Comparison of ENCODE assay signal across 34 mouse cellular contexts in the genomic region with DNA sequence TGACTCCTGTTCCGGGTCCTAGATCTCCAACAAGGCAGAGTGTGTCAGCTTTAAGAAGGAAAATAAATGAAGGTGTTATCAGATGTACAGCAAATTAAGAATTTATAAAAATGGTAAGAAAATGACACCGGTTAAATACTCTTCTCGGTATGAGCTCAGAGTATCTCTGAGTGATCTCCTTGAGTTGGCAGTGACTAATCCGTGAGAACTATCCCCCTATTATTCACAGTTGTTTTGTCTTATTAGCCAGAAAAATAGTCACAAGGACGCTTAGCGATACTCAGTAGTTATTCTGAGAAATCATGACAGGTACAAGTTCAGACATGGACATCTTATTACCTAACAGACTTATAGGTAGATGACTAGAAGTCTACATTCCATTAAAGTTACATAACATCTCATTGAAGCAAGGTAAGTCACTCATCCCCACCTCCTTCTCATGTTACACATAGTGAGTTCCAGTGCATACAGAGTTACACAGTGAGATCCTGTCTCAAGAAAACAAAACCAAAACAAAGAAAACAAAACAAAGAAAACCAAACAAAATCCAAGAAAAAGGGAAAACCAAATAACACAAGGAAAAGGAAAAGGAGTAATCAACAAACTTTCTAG. TPM values are rescaled to one million over a fixed set of nuclear protein-coding genes. Genes with fewer than 3 reads are reported as not detected.
"Had no signal": no experiment of that assay in that cellular context is flagged by ENCODE, and none has a peak within 500 bp of the region (broad histone marks: within the 10 kb centered on the region; RNA-seq: fewer than 3 reads in every experiment).

Gene Ifi202b (minus strand): TSS at position 51 of the 612 bp plus-strand sequence.

RNA-seq across cellular contexts. Expression of gene Ifi202b, which starts in this region (rescaled TPM):
- total RNA-seq: left cerebral cortex, adult 8-10 months; left cerebral cortex, postnatal 10 days; left cerebral cortex, postnatal 14 days; left cerebral cortex, postnatal 25 days; left cerebral cortex, postnatal 36 days; left cerebral cortex, postnatal 4 days; liver, adult 2 months; megakaryocyte progenitor cell, adult 5-6 weeks; megakaryocyte, adult 5-6 weeks; midbrain, postnatal 0 days; monocyte, adult 5-6 weeks had no signal
- polyA plus RNA-seq: limb, embryonic 10.5 days; limb, embryonic 11.5 days; limb, embryonic 12.5 days; liver, adult 2 months; liver, embryonic 11.5 days; liver, embryonic 12.5 days; liver, embryonic 13.5 days; liver, embryonic 14.5 days; liver, embryonic 15.5 days; liver, embryonic 16.5 days; liver, postnatal 0 days; lung, embryonic 14.5 days; lung, embryonic 15.5 days; lung, embryonic 16.5 days; macrophage; midbrain, embryonic 10.5 days; midbrain, embryonic 11.5 days; midbrain, embryonic 12.5 days; midbrain, embryonic 13.5 days; midbrain, embryonic 14.5 days; midbrain, embryonic 15.5 days; midbrain, postnatal 0 days; neural tube, embryonic 11.5 days; neural tube, embryonic 12.5 days; neural tube, embryonic 13.5 days had no signal
